1 mouse cellular context compared by ENCODE assay signal in the genomic region with DNA sequence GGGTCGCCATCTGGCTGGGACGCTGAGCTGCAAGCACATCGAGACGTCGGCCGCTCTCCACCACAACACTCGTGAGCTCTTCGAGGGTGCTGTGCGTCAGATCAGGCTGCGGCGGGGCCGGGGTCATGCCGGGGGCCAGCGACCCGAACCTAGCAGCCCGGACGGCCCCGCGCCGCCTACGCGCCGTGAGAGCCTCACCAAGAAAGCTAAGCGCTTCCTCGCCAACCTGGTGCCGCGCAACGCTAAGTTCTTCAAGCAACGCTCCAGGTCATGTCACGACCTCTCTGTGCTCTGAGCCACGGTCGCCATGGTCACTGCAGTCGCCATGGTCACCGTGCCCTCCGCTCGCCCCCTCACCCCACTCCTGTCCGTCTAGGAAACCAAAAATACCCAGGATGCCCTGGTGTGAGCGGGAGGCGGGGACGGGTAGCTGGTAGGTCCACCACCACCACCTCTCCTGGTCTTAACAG.
TF ChIP-seq lines count a peak whose summit lies in the region.

No protein-coding gene starts in this region.

TF ChIP-seq in CH12.LX, 34 proteins besides CTCF, POLR2A, EP300 and RAD21:
- TF ChIP-seq MXI1 (IDR thresholded peaks at IDR 0.05; ENCODE audit: low read depth, low read length), result 0 out of 2 replicates have a peak, but pooled peaks have one; percentile 60
- TF ChIP-seq IRF4 (IDR thresholded peaks at IDR 0.05; ENCODE audit: low read depth, low read length), result no peak
